Mouse (Mus musculus): ENCODE measurements at regions not wholly inside any gene's neighbourhood (a gene's known extent, or its start where the extent isn't known, plus 50 kb on each side); places are given as distances from the start of the nearest gene placed in this dataset.

DNA sequence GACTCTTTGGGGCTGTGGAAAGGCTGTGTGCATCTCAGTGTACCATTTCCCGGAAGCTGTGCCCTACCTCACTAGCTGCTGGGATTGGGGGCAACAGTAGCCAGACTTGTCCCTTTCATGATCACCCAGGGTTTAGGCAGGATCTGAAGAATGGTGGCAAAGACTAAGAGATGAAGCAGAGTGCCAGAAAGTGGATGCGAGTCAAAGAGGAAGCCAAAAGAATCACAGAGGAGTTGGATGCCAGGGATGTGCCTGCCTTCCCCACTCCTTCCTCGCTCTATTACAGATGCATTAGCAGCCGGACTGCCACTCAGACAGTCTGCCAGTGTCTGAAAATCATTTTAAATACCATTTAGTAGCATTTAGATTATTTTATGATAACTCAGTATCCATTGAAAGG is 271.5 kb upstream of the Slc24a2 start:
- H3K27me3 ChIP-seq (ENCODE audit: control insufficient read depth, insufficient read depth, low read depth, low read length): no peaks in the 10 kb centered on the region
- H3K36me3 ChIP-seq (ENCODE audit: control insufficient read depth, insufficient read depth): no peaks in the 10 kb centered on the region
- H3K9ac ChIP-seq (ENCODE audit: low read depth, low read length): no peak overlapping the region
- no peak overlapping the region for H3K4me2 ChIP-seq (ENCODE audit: low read depth, low read length)
- ATAC-seq (ENCODE audit: low read depth): no peak
- no peaks in the 10 kb centered on the region for H3K9me3 ChIP-seq (replicated peaks; ENCODE audit: control insufficient read depth, low read length)
- H3K4me3 ChIP-seq (ENCODE audit: low read depth, low read length): no peak overlapping the region
- 65% methylated on average over 4 of the region's 4 CpGs for WGBS (ENCODE audit: insufficient replicate concordance)
- no peaks in the 10 kb centered on the region for H3K4me1 ChIP-seq (ENCODE audit: control insufficient read depth, low read depth, low read length)
- no peak overlapping the region for H3K27ac ChIP-seq (ENCODE audit: low read length)

DNA sequence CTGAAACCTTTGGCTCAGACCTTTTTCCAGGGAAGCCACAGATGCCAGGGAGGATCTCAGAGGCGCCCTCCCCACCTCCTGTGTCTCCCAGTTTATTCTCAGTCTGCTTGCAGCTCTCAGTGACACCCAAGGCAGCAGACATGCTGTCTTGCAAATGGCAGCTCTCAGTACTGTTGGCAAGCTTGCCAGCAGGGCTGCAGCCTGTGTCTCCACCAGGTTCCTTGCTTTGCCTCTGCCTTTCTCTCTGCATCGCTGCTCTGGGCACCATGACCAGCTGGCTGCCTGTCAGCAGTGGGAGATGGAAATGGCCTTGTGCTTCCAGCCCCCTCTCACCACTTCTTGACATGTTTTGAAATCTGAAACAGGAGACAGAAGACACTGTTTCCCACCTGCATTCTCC is 270.2 kb upstream of the Slc24a2 start:
- Histone ChIP-seq H3K27ac (ENCODE audit: low read length) (no peak overlapping the region), H3K27me3 (ENCODE audit: control insufficient read depth, insufficient read depth, low read depth, low read length) (no peaks in the 10 kb centered on the region), H3K9ac (ENCODE audit: low read depth, low read length) (no peak overlapping the region), H3K36me3 (ENCODE audit: control insufficient read depth, insufficient read depth) (no peaks in the 10 kb centered on the region), H3K4me1 (ENCODE audit: control insufficient read depth, low read depth, low read length) (no peaks in the 10 kb centered on the region), H3K4me3 (ENCODE audit: low read depth, low read length) (no peak overlapping the region), H3K9me3 (replicated peaks; ENCODE audit: control insufficient read depth, low read length) (no peaks in the 10 kb centered on the region), H3K4me2 (ENCODE audit: low read depth, low read length) (no peak overlapping the region)
- ATAC-seq (ENCODE audit: low read depth): no peak
- WGBS (ENCODE audit: insufficient replicate concordance): 65% methylated on average over 2 of the region's 2 CpGs

DNA sequence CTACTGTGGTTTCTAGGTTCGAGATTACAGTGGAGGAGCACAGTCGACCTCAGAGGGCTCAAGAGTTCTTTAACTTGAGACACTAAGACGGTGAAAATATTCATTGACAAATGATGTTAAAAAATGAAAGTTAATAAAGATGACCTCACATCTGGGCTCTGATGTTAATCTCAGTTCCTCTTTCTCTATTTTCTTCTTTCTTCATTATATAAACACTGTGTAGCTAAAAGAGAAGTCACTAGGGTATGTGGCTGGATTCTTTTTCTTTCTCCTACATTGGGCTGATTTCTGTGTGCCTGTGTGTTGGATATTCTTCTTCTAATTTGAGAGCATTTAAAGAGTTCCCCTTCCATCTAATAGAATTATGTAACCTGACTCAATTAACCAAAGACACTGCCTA is 257.5 kb upstream of the Slc24a2 start:
- Histone ChIP-seq H3K4me1 (ENCODE audit: control insufficient read depth, low read depth, low read length) (no peaks in the 10 kb centered on the region), H3K9ac (ENCODE audit: low read depth, low read length) (no peak overlapping the region), H3K4me2 (ENCODE audit: low read depth, low read length) (no peak overlapping the region), H3K27me3 (ENCODE audit: control insufficient read depth, insufficient read depth, low read depth, low read length) (no peaks in the 10 kb centered on the region), H3K27ac (ENCODE audit: low read length) (no peak overlapping the region), H3K9me3 (replicated peaks; ENCODE audit: control insufficient read depth, low read length) (no peaks in the 10 kb centered on the region), H3K36me3 (ENCODE audit: control insufficient read depth, insufficient read depth) (no peaks in the 10 kb centered on the region), H3K4me3 (ENCODE audit: low read depth, low read length) (no peak overlapping the region)
- WGBS (ENCODE audit: insufficient replicate concordance): 46% methylated on average over 3 of the region's 3 CpGs
- ATAC-seq (ENCODE audit: low read depth): no peak

DNA sequence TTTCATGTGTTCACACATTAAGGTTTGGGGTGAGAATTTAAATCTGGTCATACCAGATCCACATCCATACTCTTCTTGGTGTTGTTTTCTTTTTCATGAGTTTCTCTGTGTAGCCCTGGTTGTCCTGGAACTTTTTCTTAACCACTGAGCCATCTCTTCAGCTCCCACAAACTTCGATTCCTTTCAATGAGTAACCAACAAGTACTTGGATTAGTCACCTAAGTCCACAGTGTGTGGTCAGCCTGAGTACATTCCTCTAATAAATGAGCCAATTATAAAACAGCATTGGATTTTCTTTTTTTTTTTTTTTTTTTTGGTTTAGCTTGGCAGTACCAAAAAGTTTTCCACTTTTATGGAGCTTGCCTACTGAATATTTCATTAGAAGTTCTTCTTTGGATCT is 245.3 kb upstream of the Slc24a2 start:
- H3K9ac ChIP-seq (ENCODE audit: low read depth, low read length): no peak overlapping the region
- no peak for ATAC-seq (ENCODE audit: low read depth)
- WGBS (ENCODE audit: insufficient replicate concordance): 49% methylated on average over 1 of the region's 1 CpGs
- H3K36me3 ChIP-seq (ENCODE audit: control insufficient read depth, insufficient read depth): no peaks in the 10 kb centered on the region
- no peak overlapping the region for H3K27ac ChIP-seq (ENCODE audit: low read length)
- H3K9me3 ChIP-seq (replicated peaks; ENCODE audit: control insufficient read depth, low read length): no peaks in the 10 kb centered on the region
- H3K4me3 ChIP-seq (ENCODE audit: low read depth, low read length): no peak overlapping the region
- H3K4me1 ChIP-seq (ENCODE audit: control insufficient read depth, low read depth, low read length): no peaks in the 10 kb centered on the region
- H3K4me2 ChIP-seq (ENCODE audit: low read depth, low read length): no peak overlapping the region
- H3K27me3 ChIP-seq (ENCODE audit: control insufficient read depth, insufficient read depth, low read depth, low read length): no peaks in the 10 kb centered on the region

DNA sequence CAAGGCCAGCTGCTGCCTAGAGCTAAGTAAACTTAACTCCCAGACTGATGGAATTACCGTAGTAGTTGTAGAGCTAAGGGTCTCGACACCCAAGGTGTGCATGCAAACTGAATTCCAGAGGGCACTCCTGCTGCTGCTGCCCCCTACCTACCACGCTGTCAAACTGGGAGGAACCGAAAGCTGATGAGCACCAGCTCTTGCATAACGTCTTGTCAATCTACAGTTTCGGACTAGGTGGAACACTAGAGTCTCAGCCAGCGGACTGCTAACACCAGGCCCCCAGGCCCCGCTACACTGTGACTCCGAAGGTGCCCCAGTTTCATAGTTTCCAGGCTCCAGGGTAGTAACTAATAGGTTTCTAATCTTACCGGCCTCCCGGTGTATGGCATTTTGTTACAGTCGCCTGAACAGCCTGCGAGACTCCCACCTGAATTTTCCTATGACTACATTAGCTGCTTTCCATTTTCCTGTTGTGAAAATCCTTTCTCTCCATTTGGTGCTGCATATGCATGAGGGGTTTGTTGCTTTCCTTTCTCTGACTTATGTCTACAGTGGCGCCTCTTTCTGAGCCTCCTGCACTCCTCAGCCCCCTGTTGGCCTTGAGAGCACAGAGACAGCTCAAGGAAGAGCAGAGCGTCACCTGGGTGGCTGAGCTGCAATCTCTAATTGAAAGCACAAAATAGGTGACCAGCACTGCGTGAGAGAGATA is 243.2 kb upstream of the Slc24a2 start:
- H3K9ac ChIP-seq (ENCODE audit: low read depth, low read length): no peak overlapping the region
- H3K27me3 ChIP-seq (ENCODE audit: control insufficient read depth, insufficient read depth, low read depth, low read length): no peaks in the 10 kb centered on the region
- H3K36me3 ChIP-seq (ENCODE audit: control insufficient read depth, insufficient read depth): no peaks in the 10 kb centered on the region
- H3K4me1 ChIP-seq (ENCODE audit: control insufficient read depth, low read depth, low read length): no peaks in the 10 kb centered on the region
- 71% methylated on average over 16 of the region's 16 CpGs for WGBS (ENCODE audit: insufficient replicate concordance)
- no peak overlapping the region for H3K4me3 ChIP-seq (ENCODE audit: low read depth, low read length)
- no peaks in the 10 kb centered on the region for H3K9me3 ChIP-seq (replicated peaks; ENCODE audit: control insufficient read depth, low read length)
- no peak for ATAC-seq (ENCODE audit: low read depth)
- no peak overlapping the region for H3K27ac ChIP-seq (ENCODE audit: low read length)
- no peak overlapping the region for H3K4me2 ChIP-seq (ENCODE audit: low read depth, low read length)

DNA sequence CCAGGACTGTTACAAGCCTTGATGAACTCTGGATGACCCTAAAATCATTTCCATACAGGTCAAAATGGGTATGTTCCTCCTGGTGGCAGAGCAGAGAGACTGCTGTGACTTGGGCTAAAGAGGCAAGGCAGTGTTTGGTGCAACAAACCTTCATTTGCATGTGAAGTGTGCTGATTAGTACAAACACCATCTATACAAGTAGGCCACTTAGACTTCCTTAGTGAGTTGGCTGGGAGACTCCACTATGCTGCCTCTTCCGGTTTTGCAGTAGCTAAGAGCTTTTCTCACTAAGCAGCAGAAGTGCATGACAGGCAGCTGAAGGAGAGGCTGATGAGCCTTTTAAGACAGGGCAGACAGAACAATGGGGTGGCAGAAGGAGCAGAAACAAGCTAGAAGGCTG is 242.5 kb upstream of the Slc24a2 start:
- WGBS (ENCODE audit: insufficient replicate concordance): 58% methylated on average over 1 of the region's 1 CpGs
- no peak overlapping the region for H3K27ac ChIP-seq (ENCODE audit: low read length)
- no peak overlapping the region for H3K4me3 ChIP-seq (ENCODE audit: low read depth, low read length)
- no peaks in the 10 kb centered on the region for H3K4me1 ChIP-seq (ENCODE audit: control insufficient read depth, low read depth, low read length)
- no peak for ATAC-seq (ENCODE audit: low read depth)
- H3K27me3 ChIP-seq (ENCODE audit: control insufficient read depth, insufficient read depth, low read depth, low read length): no peaks in the 10 kb centered on the region
- H3K9me3 ChIP-seq (replicated peaks; ENCODE audit: control insufficient read depth, low read length): no peaks in the 10 kb centered on the region
- no peaks in the 10 kb centered on the region for H3K36me3 ChIP-seq (ENCODE audit: control insufficient read depth, insufficient read depth)
- H3K9ac ChIP-seq (ENCODE audit: low read depth, low read length): no peak overlapping the region
- no peak overlapping the region for H3K4me2 ChIP-seq (ENCODE audit: low read depth, low read length)

DNA sequence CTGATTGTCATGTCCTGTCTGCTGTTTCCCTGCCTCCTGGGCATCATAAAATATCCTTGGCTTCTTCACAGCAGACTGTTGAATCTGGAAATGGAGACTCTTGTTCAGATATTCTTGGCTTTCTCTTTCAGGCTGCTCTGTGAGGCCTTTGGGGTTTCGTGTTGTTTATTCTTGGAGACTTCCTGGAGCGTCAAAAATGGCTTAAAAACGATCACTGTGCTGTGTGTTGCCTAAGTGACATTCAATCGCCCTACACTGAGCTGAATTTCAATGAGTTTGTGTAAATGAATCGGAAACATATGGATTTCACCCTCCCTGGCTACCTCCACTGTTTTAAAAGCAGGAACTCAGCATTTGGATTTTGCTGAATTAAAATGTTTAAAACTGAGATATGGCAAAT is 241.1 kb upstream of the Slc24a2 start:
- H3K9me3 ChIP-seq (replicated peaks; ENCODE audit: control insufficient read depth, low read length): no peaks in the 10 kb centered on the region
- H3K27me3 ChIP-seq (ENCODE audit: control insufficient read depth, insufficient read depth, low read depth, low read length): no peaks in the 10 kb centered on the region
- no peak for ATAC-seq (ENCODE audit: low read depth)
- no peak overlapping the region for H3K4me2 ChIP-seq (ENCODE audit: low read depth, low read length)
- 49% methylated on average over 5 of the region's 5 CpGs for WGBS (ENCODE audit: insufficient replicate concordance)
- no peaks in the 10 kb centered on the region for H3K36me3 ChIP-seq (ENCODE audit: control insufficient read depth, insufficient read depth)
- H3K4me3 ChIP-seq (ENCODE audit: low read depth, low read length): no peak overlapping the region
- no peak overlapping the region for H3K27ac ChIP-seq (ENCODE audit: low read length)
- no peaks in the 10 kb centered on the region for H3K4me1 ChIP-seq (ENCODE audit: control insufficient read depth, low read depth, low read length)
- no peak overlapping the region for H3K9ac ChIP-seq (ENCODE audit: low read depth, low read length)

DNA sequence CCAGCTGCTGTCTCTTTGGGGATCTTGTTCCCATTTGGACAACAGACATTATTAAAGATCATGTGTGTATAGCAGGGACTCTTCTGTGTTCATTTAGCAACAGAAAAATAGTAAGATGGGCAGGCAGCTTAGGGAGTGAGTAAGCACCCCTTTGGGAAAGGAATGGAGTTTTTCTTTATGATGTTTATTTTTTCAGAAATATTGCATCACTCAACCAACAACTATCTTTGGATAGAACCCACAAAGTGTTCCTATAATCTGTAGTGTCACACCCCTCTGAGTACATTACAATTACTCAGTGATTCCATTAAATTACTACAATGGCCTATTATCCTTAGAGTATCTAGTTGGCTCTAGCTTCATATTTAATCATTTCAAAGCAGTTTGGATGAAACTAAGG is 237.3 kb upstream of the Slc24a2 start:
- no peaks in the 10 kb centered on the region for H3K36me3 ChIP-seq (ENCODE audit: control insufficient read depth, insufficient read depth)
- H3K9ac ChIP-seq (ENCODE audit: low read depth, low read length): no peak overlapping the region
- H3K27ac ChIP-seq (ENCODE audit: low read length): no peak overlapping the region
- H3K4me1 ChIP-seq (ENCODE audit: control insufficient read depth, low read depth, low read length): no peaks in the 10 kb centered on the region
- no peak for ATAC-seq (ENCODE audit: low read depth)
- no peaks in the 10 kb centered on the region for H3K27me3 ChIP-seq (ENCODE audit: control insufficient read depth, insufficient read depth, low read depth, low read length)
- H3K9me3 ChIP-seq (replicated peaks; ENCODE audit: control insufficient read depth, low read length): no peaks in the 10 kb centered on the region
- H3K4me3 ChIP-seq (ENCODE audit: low read depth, low read length): no peak overlapping the region
- H3K4me2 ChIP-seq (ENCODE audit: low read depth, low read length): no peak overlapping the region

DNA sequence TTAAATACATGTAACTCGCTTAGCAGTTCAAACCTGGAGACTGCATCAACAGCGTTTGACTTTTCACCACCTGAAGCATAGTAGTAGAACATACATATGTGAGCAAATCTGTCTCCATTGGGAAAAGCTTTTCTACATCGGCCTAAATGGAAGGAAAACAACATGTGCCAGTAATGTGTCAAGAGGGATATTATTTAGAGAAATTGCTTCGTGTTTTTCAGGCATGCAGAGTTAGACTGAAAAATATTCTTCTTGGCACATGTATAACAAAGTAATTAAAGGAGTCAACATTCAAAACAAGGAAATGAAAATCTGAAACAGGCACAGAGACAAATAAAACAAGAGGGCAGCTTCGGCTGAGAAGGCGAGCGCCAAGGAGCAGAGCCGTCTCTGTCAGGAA is 236.7 kb upstream of the Slc24a2 start:
- Histone ChIP-seq H3K27me3 (ENCODE audit: control insufficient read depth, insufficient read depth, low read depth, low read length) (no peaks in the 10 kb centered on the region), H3K9ac (ENCODE audit: low read depth, low read length) (no peak overlapping the region), H3K4me1 (ENCODE audit: control insufficient read depth, low read depth, low read length) (no peaks in the 10 kb centered on the region), H3K27ac (ENCODE audit: low read length) (no peak overlapping the region), H3K4me2 (ENCODE audit: low read depth, low read length) (no peak overlapping the region), H3K36me3 (ENCODE audit: control insufficient read depth, insufficient read depth) (no peaks in the 10 kb centered on the region), H3K9me3 (replicated peaks; ENCODE audit: control insufficient read depth, low read length) (no peaks in the 10 kb centered on the region), H3K4me3 (ENCODE audit: low read depth, low read length) (no peak overlapping the region)
- WGBS (ENCODE audit: insufficient replicate concordance): 64% methylated on average over 8 of the region's 8 CpGs
- ATAC-seq (ENCODE audit: low read depth): no peak

Measured in liver, embryonic 16.5 days (tissue).